Mouse (Mus musculus) left cerebral cortex, postnatal 14 days (tissue): ENCODE measurements around the gene Iqcf6. TPM values are rescaled to one million over a fixed set of nuclear protein-coding genes. Genes with fewer than 3 reads are reported as not detected.
"Not testable (repeated sequence)": the region's sequence is repeated elsewhere in the genome, so short reads cannot be mapped to it uniquely, and the experiment has no call there.

Source experiments
- DNase-seq, 2 experiments: peaks; one replicate each; pipeline ENCODE4 v3.0.0; 2021 to 2022; ENCODE audit warnings: low spot score in 2 of 2, mixed read lengths in 1 of 2
- intact Hi-C: fragments of 180-260 bp; cut with DNase I; formaldehyde crosslinking; loops from one replicate; pipeline ENCODE4 v1.15.1; 2025
- long read RNA-seq, 2 experiments: library from polyadenylated mRNA; stranded (forward); transcript quantifications; one replicate each; pipeline ENCODE4 v2.0.0; 2021
- total RNA-seq, 2 experiments: library from RNA; stranded (reverse); gene quantifications; 2 replicates each; pipeline ENCODE4 v1.2.3; 2021

Gene Iqcf6
- not detected for total RNA-seq
- long read RNA-seq, experiment 1: 0 reads
- long read RNA-seq, experiment 2: 0 reads

DNA sequence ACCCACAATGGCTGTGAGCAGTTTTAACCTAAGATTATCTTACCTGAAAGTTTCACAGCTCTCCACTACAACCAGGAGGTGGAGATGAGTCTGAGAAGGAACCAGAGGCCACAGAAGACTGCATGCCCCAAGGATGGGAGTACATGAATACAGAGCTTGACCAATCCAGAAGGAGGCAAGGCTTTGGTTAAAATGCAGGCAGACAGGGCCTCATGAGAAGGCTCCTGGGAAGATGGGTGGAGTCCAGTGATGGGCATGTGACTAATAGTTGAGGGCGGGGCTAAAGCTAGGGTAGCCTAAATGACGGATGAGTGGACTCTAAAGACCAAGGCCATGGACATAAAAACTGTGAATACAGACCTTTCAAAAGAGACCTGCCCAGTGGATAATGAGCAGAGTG lies at the start of gene Iqcf6:
TSS of gene Iqcf6 (plus strand) at position 301 of the 400 bp plus-strand sequence.
- intact Hi-C loops: no loop called here
- DNase-seq: no peak

- intact Hi-C loops: no loop called here
- DNase-seq: peak in 1 of 2 experiments; percentile 48
These were observed 46.4 kb upstream of the Iqcf6 start for GRCm38 (mm10) chr9:106580016-106580415.

DNA sequence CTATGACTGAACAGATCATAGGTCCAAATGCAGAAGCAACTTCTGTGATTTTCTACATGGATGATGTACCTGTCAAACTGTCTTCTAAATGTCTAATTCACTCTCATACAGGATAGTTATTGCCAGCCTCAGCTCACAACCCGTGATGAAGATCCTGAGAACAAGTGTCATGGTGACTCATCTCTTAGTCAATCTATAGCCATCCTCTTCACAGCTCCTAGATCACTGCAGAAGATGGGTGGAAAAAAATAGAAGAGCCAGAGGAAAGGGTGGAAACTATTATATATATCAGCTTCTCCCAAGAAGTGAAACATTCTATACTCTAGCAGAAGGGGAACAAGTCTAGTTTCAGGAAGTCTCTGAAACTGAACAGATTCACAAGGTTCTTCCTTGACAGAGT lies 43.8 kb upstream of the Iqcf6 start:
- intact Hi-C loops: no loop called here
- DNase-seq: no peak

- DNase-seq: peak in 1 of 2 experiments; percentile 51
- intact Hi-C loops: no loop called here
These were observed 34.2 kb upstream of the Iqcf6 start for GRCm38 (mm10) chr9:106592158-106592557.

DNA sequence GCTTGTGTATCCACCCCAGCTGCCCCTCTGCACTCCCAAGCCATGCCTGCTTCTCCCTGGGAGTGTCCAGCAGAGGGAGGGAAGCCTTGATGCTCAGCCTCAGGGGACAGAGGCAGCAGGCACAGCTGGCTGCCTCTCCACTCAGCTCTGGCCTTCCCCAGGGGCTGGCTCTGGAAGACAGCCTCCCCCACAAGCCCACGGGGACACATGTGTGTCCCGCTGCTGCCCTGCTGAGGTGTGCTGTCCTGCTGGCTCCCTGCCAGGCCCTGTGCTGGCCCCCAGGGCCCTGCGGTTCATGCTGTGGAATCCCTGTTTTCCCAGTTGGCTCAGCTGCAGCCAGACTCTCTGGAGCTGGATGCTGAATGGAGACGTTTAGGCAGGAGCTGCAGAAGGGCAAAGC lies 31.0 kb upstream of the Iqcf6 start:
- DNase-seq, intact Hi-C loops: not testable (repeated sequence)

DNA sequence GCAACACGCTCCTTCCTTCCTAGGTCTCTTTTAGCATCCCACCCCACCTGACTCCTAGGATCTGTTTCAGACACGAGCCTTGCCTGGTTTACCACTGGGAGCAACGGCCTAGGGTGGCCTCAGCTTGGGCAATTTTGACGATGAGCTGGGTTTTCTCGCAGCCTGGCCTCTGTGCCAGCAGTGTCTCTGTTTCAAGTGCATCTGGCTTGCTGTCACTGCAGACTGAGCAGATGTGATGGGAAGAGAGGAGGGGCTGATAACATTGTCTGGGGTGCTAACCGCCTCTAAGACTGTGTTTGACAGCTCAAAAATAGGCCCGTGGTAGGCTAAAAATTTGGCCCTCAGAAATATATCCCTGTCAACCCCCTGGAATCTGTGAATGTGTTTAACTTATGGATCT lies 30.5 kb upstream of the Iqcf6 start:
- intact Hi-C loops: no loop called here

GRCm38 (mm10) chr9:106598466-106598865 lies 27.9 kb upstream of the Iqcf6 start:
- intact Hi-C loops: no loop called here
- no peak for DNase-seq

More for the DNA sequence above, 30.5 kb upstream of the Iqcf6 start:
- peak; percentile 30 to 43 for DNase-seq

- peak; percentile 61 to 80 for DNase-seq
- intact Hi-C loops: loop anchor here (2.0 kb wide), 1 partner anchor 42 kb away; no protein-coding TSS in a partner anchor
These were observed 25.8 kb upstream of the Iqcf6 start for GRCm38 (mm10) chr9:106600546-106600945.

DNA sequence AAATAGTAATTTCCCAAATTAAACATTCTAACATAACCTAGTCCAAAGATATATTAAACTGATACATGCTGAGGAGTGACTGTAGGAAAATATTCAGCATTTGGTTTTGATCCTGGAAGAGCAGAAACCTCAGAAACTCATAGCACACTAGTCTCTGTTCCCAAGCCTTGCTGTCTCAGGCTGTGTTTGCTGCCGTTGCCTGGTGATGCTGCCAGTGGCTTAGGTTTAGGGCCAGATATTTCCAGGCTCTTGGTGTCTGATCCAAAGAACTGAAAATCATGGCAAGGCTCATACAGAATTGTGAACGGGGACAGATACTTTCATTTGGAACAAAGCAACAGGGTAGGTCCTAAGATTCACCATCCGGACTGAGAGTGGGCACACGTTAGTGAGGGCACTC lies 15.7 kb upstream of the Iqcf6 start:
- intact Hi-C loops: no loop called here
- DNase-seq: no peak

DNA sequence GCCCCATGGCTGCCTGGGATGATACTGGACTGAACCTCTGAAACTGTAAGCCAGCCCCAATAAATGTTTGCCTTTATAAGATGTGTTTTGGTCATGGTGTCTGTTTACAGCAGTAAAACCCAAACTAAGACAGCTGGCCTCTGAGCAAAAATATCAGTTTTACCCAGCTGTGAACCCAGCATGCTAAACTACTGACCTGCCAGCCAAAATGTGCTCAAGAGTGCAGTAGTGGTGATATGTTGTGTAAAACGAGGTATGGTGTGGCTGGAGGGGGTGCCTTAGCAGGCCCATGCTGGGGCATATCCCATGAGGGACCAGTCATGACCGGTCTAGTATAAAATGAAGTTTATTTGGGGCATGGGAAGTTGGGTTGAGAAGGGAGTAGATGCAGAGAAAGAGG lies 12.4 kb upstream of the Iqcf6 start:
- no peak for DNase-seq
- intact Hi-C loops: no loop called here

DNA sequence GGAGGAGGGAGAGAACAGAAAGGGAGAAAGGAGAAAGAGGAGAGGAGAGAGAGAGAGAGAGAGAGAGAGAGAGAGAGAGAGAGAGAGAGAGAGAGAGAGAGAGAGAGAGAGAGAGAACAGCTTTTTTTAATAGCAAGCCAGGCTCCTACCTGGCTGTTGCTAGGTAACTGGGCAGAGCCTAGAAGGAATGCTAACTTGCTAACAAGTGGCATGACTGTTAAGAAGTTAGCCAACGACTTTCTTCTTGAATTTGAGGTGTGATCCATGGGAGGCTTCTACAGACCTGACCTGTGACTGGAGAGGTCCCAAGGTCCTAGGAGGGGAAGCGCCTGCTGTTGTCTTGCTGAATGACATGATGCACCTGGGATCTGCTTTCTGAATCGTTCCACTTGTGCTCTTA lies 11.8 kb upstream of the Iqcf6 start:
- intact Hi-C loops: no loop called here
- DNase-seq: no peak

DNA sequence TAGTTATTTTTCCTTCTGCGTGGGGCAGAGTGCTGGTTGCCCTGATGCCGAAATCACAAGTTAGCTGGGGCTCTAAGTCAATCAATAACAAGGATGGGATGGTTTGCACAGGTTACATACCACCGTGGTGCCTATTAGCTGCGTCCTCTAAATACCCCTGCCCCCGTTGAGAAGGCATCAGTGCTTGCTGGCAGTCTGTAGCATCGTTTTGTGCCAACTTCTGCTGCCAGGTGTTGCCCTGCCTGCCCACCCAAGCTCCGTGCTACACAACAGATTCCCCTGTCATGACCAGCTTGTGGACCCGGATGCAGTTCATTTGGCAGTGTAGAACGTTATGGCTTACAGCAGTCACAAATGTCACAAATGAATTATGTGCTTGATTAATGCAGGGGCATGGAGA lies 10.1 kb upstream of the Iqcf6 start:
- no peak for DNase-seq
- intact Hi-C loops: no loop called here

GRCm38 (mm10) chr9:106617496-106617895 lies 8.9 kb upstream of the Iqcf6 start:
- DNase-seq: no peak
- intact Hi-C loops: no loop called here

DNA sequence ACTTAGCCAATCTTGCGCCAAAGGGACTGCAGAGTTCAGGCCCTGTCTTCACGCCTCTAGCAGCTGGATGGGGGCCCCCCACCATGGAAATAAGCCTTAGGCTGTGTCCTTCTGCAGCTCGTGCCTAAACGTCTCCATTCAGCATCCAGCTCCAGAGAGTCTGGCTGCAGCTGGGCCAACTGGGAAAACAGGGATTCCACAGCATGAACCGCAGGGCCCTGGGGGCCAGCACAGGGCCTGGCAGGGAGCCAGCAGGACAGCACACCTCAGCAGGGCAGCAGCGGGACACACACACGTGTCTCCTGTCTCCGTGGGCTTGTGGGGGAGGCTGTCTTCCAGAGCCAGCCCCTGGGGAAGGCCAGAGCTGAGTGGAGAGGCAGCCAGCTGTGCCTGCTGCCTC lies 1.4 kb downstream of the Iqcf6 start:
- intact Hi-C loops, DNase-seq: not testable (repeated sequence)

GRCm38 (mm10) chr9:106632185-106632584 lies 5.8 kb downstream of the Iqcf6 start:
- DNase-seq: no peak
- intact Hi-C loops: no loop called here

DNA sequence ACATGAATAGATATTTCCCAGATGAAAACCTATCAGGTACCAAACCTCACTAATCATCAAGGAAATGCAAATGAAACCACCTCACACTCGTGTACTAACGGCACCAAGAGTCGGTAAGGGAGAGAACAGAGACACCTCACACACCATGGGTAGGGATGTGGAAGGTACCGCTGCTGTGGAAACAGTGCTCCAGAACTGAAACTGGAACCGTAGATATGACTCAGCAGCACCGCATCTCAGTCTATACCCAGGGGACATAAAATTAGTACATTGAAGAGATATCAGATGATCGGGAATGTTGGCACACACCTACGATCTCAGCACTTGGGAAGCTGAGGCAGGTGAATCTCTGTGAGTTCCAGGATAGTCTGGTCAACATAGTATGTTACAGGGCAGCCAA lies 11.8 kb downstream of the Iqcf6 start:
- intact Hi-C loops: no loop called here
- DNase-seq: no peak

DNA sequence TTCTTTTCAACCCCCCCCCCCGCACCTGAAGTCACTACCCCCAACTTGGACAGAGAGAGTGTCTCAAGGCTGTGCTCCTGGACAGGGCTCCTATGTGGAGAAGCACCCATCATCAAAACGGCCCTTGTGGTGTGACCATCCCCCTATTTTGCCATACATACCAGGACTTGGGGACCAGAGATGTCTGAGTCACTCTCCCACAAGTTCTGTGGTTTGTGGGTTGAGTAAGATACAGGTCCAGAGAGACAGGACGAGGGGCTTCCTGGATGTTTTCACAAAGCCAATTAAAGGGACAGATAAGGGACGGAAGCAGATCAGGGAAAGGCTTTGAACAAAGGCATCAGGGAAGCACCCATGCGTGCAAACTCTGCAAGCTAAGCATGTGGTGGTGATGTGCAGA lies 15.0 kb downstream of the Iqcf6 start:
- intact Hi-C loops: loop anchor here (5.0 kb wide), 1 partner anchor 109 kb away; no protein-coding TSS in a partner anchor
- DNase-seq: no peak

GRCm38 (mm10) chr9:106643128-106643527 lies 16.7 kb downstream of the Iqcf6 start:
- peak; percentile 82 to 88 for DNase-seq
- intact Hi-C loops: loop anchor here (2.0 to 5.0 kb wide), 2 partner anchors 42 to 111 kb away; no protein-coding TSS in a partner anchor

DNA sequence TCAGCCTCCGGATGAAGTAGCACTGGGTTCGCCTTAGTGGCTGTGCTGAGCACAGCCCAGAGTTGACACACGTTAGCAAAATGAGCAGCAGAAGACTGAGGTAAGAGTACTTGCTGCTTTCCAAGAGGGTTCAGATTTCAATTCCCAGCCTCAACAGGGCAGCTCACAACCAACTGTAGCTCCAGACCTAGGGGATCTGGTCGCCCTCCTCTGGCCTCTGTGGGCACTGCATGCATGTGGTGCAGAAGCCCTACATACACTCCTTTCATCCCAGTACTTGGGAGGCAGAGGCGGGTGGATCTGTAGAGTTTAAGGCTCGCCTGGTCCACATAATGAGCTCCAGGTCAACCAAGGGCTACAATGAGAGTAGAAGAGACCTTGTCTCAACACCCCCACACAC lies 17.4 kb downstream of the Iqcf6 start:
- intact Hi-C loops: loop anchor here (2.0 to 5.0 kb wide), 2 partner anchors 43 to 111 kb away; no protein-coding TSS in a partner anchor

GRCm38 (mm10) chr9:106645684-106646271 lies 19.4 kb downstream of the Iqcf6 start:
- intact Hi-C loops: no loop called here
- DNase-seq: no peak

More for the DNA sequence above, 17.4 kb downstream of the Iqcf6 start:
- no peak for DNase-seq

GRCm38 (mm10) chr9:106647226-106647625 lies 20.8 kb downstream of the Iqcf6 start:
- no peak for DNase-seq
- intact Hi-C loops: no loop called here
